Mouse (Mus musculus): ENCODE data around the gene Rnf150.

The Rnf150 gene

GRCm38 (mm10) chr8:83011758-83012157, 148.6 kb downstream of the Rnf150 start:
- DNase-seq (ENCODE audit: low read depth): no peak

- no peak for DNase-seq (ENCODE audit: low read depth)
These were observed 165.1 kb downstream of the Rnf150 start for GRCm38 (mm10) chr8:83028211-83028610.

- DNase-seq (ENCODE audit: low read depth): peak; percentile 26
These were observed 169.6 kb downstream of the Rnf150 start for GRCm38 (mm10) chr8:83032800-83033199.

- DNase-seq (ENCODE audit: low read depth): no peak
These were observed 172.0 kb downstream of the Rnf150 start for GRCm38 (mm10) chr8:83035141-83035540.

GRCm38 (mm10) chr8:83036521-83037166, 173.5 kb downstream of the Rnf150 start:
- DNase-seq (ENCODE audit: low read depth): no peak

GRCm38 (mm10) chr8:83037321-83037720, 174.2 kb downstream of the Rnf150 start:
- no peak for DNase-seq (ENCODE audit: low read depth)

- DNase-seq (ENCODE audit: low read depth): no peak
These were observed 175.4 kb downstream of the Rnf150 start for GRCm38 (mm10) chr8:83038575-83038974.

GRCm38 (mm10) chr8:83041440-83041839, 178.3 kb downstream of the Rnf150 start:
- DNase-seq (ENCODE audit: low read depth): no peak

- no peak for DNase-seq (ENCODE audit: low read depth)
These were observed 183.8 kb downstream of the Rnf150 start for GRCm38 (mm10) chr8:83046912-83047311.

- no peak for DNase-seq (ENCODE audit: low read depth)
These were observed 185.4 kb downstream of the Rnf150 start for GRCm38 (mm10) chr8:83048527-83048926.

GRCm38 (mm10) chr8:83049171-83049601, 186.0 kb downstream of the Rnf150 start:
- peak; percentile 67 for DNase-seq (ENCODE audit: low read depth)

GRCm38 (mm10) chr8:83049616-83050015, 186.5 kb downstream of the Rnf150 start:
- DNase-seq (ENCODE audit: low read depth): peak; percentile 19

GRCm38 (mm10) chr8:83052896-83053295, 189.7 kb downstream of the Rnf150 start:
- DNase-seq (ENCODE audit: low read depth): no peak

GRCm38 (mm10) chr8:83054801-83055200, 191.6 kb downstream of the Rnf150 start:
- no peak for DNase-seq (ENCODE audit: low read depth)

GRCm38 (mm10) chr8:83058951-83059350, 195.8 kb downstream of the Rnf150 start:
- DNase-seq (ENCODE audit: low read depth): no peak

GRCm38 (mm10) chr8:83060076-83060475, 196.9 kb downstream of the Rnf150 start:
- DNase-seq (ENCODE audit: low read depth): no peak

GRCm38 (mm10) chr8:83061257-83061656, 198.1 kb downstream of the Rnf150 start:
- no peak for DNase-seq (ENCODE audit: low read depth)

GRCm38 (mm10) chr8:83061873-83062272, 198.7 kb downstream of the Rnf150 start:
- no peak for DNase-seq (ENCODE audit: low read depth)

GRCm38 (mm10) chr8:83062276-83062675, 199.1 kb downstream of the Rnf150 start:
- DNase-seq (ENCODE audit: low read depth): no peak

GRCm38 (mm10) chr8:83064096-83064495, 200.9 kb downstream of the Rnf150 start:
- DNase-seq (ENCODE audit: low read depth): no peak

GRCm38 (mm10) chr8:83066076-83066475, 202.9 kb downstream of the Rnf150 start:
- DNase-seq (ENCODE audit: low read depth): no peak

GRCm38 (mm10) chr8:83066846-83067245, 203.7 kb downstream of the Rnf150 start:
- no peak for DNase-seq (ENCODE audit: low read depth)

- no peak for DNase-seq (ENCODE audit: low read depth)
These were observed 204.8 kb downstream of the Rnf150 start for GRCm38 (mm10) chr8:83067906-83068305.

- no peak for DNase-seq (ENCODE audit: low read depth)
These were observed 211.1 kb downstream of the Rnf150 start for GRCm38 (mm10) chr8:83074248-83074647.
